Mouse (Mus musculus): ENCODE measurements around the gene Hcfc1. TPM values are rescaled to one million over a fixed set of nuclear protein-coding genes. Genes with fewer than 3 reads are reported as not detected.
A peak's percentile ranks its signal among the peaks of the same experiment; 100 is the strongest.

Hcfc1 gene
- polyA plus RNA-seq (2015; fragmentation: Nextera tagmentation; extraction: Ambion mirVana) = 37.0 and 39.1 TPM in 2 replicates

DNA sequence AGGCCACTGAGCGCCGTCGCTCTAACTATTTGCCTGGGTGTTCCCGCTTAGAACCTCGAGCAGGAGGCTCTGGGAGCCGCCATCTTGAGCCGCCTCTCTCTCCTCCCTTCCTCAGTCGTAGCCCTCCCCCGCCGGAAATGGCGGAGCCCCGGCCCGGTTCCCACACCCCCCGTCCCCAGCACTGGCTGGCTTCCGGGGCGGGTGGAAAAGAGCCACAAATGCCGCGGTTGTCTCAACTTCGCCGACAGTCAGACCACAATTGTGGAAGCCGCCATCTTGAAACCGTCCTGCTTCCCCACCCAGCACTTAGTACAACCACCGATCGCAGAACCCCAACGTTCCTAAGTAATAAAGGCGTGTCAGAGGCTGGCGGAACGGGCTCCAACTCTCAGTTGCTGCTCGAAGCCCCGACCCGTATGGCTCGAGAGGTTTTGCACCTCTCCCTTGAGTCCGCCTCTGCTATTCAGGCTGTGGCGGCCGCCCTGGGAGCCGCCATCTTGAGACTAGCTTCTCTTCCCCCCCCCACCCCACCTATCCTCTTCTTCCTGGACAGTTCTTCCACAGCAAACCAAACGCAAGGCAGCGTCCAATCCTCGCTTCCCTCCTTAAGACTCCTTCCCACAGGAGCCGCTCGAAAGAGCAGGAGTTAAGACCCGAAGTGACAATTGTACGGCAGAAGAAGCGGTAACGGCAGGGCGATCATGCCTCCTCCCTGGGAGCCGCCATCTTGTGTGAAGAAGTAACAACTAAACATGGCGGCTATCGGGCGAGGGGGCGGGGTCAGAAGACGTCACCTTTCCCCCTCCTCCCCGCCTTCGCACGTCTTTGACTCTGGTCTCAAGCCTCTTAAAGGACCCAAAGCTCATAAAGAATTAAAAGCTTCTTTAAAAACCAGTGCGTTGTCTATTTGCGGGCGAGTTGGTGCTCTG, at the start of gene Hcfc1:
Hcfc1 (minus strand) TSS at position 110 of the 929 bp plus-strand sequence.
- peak within 1 kb of the TSS; percentile 55 for H3K4me2 ChIP-seq (ENCODE audit: low read depth, low read length)
- peak within 1 kb of the TSS; percentile 99 for H3K27ac ChIP-seq (ENCODE audit: low read length)
- H3K27me3 ChIP-seq (ENCODE audit: control insufficient read depth, insufficient read depth, low read length) = no peaks in the 10 kb centered on the region; the same call in 1 of the 2 replicates
- peak; percentile 82 for ATAC-seq (ENCODE audit: insufficient read depth, low FRiP score)
- no peaks in the 10 kb centered on the region for H3K9me3 ChIP-seq (replicated peaks; ENCODE audit: control insufficient read depth, low read length)
- H3K4me1 ChIP-seq (ENCODE audit: control insufficient read depth, insufficient read depth, low read length) = peaks cover 11% of the 10 kb centered on the region; the same call in 1 of the 2 replicates
- peak within 1 kb of the TSS; percentile 85 for H3K9ac ChIP-seq (ENCODE audit: low read length)
- H3K36me3 ChIP-seq (ENCODE audit: control insufficient read depth, insufficient read depth, low read length) = no peaks in the 10 kb centered on the region
- WGBS = 14% methylated on average over 58 of the region's 58 CpGs
- H3K4me3 ChIP-seq (replicated peaks; ENCODE audit: low read length) = peak within 1 kb of the TSS; percentile 71

DNA sequence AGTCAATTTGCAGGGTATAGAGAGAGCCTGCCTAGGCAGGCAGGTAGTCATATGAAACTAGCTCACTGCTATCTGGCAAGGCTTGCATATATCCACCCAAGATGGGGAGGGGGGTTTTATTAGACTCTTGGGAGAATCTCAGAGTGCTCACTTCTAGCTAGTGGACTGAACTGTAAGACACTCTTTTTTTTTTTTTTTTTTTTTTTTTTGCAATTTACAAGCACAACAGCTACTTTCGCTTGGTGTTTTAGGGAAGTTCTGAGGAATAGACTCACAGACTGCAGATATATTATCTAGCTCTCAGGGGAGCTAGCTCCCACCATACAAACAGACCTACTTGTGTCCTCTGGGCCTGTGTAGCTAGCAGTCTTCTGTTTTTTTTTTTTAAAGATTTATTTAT, 48.4 kb upstream of the Hcfc1 start:
- H3K4me3 ChIP-seq (replicated peaks; ENCODE audit: low read length) = no peak overlapping the region
- no peaks in the 10 kb centered on the region for H3K4me1 ChIP-seq (ENCODE audit: control insufficient read depth, insufficient read depth, low read length)
- no peaks in the 10 kb centered on the region for H3K9me3 ChIP-seq (replicated peaks; ENCODE audit: control insufficient read depth, low read length)
- H3K9ac ChIP-seq (ENCODE audit: low read length) = no peak overlapping the region
- H3K27ac ChIP-seq (ENCODE audit: low read length) = no peak overlapping the region
- 100% methylated on average over 1 of the region's 1 CpGs for WGBS
- H3K4me2 ChIP-seq (ENCODE audit: low read depth, low read length) = no peak overlapping the region
- 0 out of 2 replicates have a peak, but pooled peaks cover 3% of the 10 kb centered on the region for H3K36me3 ChIP-seq (ENCODE audit: control insufficient read depth, insufficient read depth, low read length)
- ATAC-seq (ENCODE audit: insufficient read depth, low FRiP score) = no peak
- H3K27me3 ChIP-seq (ENCODE audit: control insufficient read depth, insufficient read depth, low read length) = no peaks in the 10 kb centered on the region; the same call in 1 of the 2 replicates

DNA sequence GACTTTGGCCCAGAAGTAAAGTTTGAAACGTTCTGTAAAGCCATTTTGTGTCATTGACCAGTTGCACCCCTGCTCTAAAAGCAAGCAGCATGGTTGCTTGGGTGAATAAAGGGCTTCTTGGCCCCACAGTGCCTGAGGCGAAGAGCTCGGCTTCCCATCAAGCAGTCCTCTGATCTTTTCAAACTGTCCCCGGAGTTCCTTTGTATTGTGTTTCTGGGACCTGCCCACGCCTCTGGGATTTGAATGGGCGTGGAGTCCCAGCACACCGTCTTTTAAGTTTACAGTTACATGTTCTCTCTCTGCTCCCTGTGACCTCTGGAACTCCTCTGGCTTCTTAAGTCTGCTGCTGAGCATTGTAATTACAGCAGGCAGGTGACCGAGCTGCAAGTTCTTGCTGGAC, 41.9 kb upstream of the Hcfc1 start:
- no peaks in the 10 kb centered on the region for H3K4me1 ChIP-seq (ENCODE audit: control insufficient read depth, insufficient read depth, low read length)
- H3K36me3 ChIP-seq (ENCODE audit: control insufficient read depth, insufficient read depth, low read length) = no peaks in the 10 kb centered on the region
- no peaks in the 10 kb centered on the region for H3K9me3 ChIP-seq (replicated peaks; ENCODE audit: control insufficient read depth, low read length)
- no peak overlapping the region for H3K4me2 ChIP-seq (ENCODE audit: low read depth, low read length)
- H3K4me3 ChIP-seq (replicated peaks; ENCODE audit: low read length) = no peak overlapping the region
- no peak overlapping the region for H3K27ac ChIP-seq (ENCODE audit: low read length)
- WGBS = 41% methylated on average over 8 of the region's 8 CpGs
- ATAC-seq (ENCODE audit: insufficient read depth, low FRiP score) = no peak
- H3K9ac ChIP-seq (ENCODE audit: low read length) = no peak overlapping the region
- no peaks in the 10 kb centered on the region; the same call in 1 of the 2 replicates for H3K27me3 ChIP-seq (ENCODE audit: control insufficient read depth, insufficient read depth, low read length)

DNA sequence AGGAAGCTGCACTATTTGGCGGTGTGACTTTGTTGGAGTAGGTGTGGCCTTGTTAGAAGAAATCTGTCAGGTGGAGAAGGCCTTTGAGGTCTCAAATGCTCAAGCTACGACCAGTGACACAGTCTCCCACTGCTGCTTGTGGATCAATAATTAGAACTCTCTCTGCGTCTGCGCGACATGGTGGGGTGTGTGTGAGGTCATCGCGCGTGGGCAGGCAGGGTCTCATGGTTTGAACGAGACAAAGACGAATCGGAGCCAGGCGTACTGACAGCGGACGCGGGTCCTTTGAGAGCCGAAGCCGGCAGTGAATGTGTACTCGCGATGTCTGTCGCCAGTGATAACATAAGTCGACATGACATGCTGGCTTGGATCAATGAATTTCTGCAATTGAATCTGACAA, 40.2 kb upstream of the Hcfc1 start:
- H3K27me3 ChIP-seq (ENCODE audit: control insufficient read depth, insufficient read depth, low read length) = no peaks in the 10 kb centered on the region; the same call in 1 of the 2 replicates
- no peak overlapping the region for H3K9ac ChIP-seq (ENCODE audit: low read length)
- H3K36me3 ChIP-seq (ENCODE audit: control insufficient read depth, insufficient read depth, low read length) = no peaks in the 10 kb centered on the region
- no peaks in the 10 kb centered on the region for H3K9me3 ChIP-seq (replicated peaks; ENCODE audit: control insufficient read depth, low read length)
- H3K4me2 ChIP-seq (ENCODE audit: low read depth, low read length) = no peak overlapping the region
- H3K4me1 ChIP-seq (ENCODE audit: control insufficient read depth, insufficient read depth, low read length) = no peaks in the 10 kb centered on the region
- H3K4me3 ChIP-seq (replicated peaks; ENCODE audit: low read length) = no peak overlapping the region
- H3K27ac ChIP-seq (ENCODE audit: low read length) = no peak overlapping the region
- ATAC-seq (ENCODE audit: insufficient read depth, low FRiP score) = no peak
- 71% methylated on average over 21 of the region's 21 CpGs for WGBS

DNA sequence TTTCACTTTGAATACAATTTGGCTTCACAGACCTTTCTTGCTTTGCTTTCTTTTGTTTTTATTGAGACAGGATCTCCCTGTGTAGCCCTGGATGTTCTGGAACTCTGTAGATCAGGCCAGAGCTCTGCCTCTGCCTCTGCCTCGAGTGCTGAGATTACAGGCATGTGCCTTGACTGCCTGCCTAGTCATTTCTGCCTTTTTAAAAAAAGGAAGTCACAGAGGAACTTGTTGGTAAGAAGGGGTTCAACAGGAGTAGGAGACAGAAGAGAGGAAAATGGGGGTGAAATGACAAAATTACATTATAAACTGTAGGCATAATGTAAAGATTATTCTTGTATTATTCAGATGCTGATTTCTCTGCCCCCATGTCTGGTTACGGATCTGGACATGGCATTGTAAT, 37.5 kb upstream of the Hcfc1 start:
- H3K4me2 ChIP-seq (ENCODE audit: low read depth, low read length) = no peak overlapping the region
- no peak overlapping the region for H3K27ac ChIP-seq (ENCODE audit: low read length)
- ATAC-seq (ENCODE audit: insufficient read depth, low FRiP score) = no peak
- no peaks in the 10 kb centered on the region for H3K9me3 ChIP-seq (replicated peaks; ENCODE audit: control insufficient read depth, low read length)
- H3K27me3 ChIP-seq (ENCODE audit: control insufficient read depth, insufficient read depth, low read length) = no peaks in the 10 kb centered on the region; the same call in 1 of the 2 replicates
- H3K9ac ChIP-seq (ENCODE audit: low read length) = no peak overlapping the region
- no peak overlapping the region for H3K4me3 ChIP-seq (replicated peaks; ENCODE audit: low read length)
- H3K4me1 ChIP-seq (ENCODE audit: control insufficient read depth, insufficient read depth, low read length) = 0 out of 2 replicates have a peak, but pooled peaks cover 3% of the 10 kb centered on the region
- no peaks in the 10 kb centered on the region for H3K36me3 ChIP-seq (ENCODE audit: control insufficient read depth, insufficient read depth, low read length)
- 67% methylated on average over 2 of the region's 2 CpGs for WGBS

DNA sequence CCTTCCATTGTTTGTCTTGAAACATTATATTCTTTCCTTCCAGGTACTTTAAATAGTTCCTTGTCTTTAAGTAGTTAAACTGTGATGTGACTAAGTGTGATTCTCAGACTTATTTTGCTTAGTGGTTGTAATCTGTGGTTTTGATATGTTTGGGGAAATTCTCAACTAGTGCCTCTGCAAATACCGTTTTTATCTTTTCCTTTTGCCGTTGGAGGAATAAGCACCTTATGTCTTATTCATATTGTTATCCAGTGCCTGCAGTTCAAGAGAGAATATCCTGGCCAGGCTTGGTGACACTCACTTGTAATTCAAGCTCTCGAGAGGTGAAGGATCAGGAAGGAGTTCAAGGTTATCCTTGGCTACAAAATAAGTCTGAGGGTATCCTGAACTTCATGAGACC, 34.9 kb upstream of the Hcfc1 start:
- no peak overlapping the region for H3K4me3 ChIP-seq (replicated peaks; ENCODE audit: low read length)
- H3K27ac ChIP-seq (ENCODE audit: low read length) = no peak overlapping the region
- ATAC-seq (ENCODE audit: insufficient read depth, low FRiP score) = no peak
- 77% methylated on average over 3 of the region's 3 CpGs for WGBS
- H3K36me3 ChIP-seq (ENCODE audit: control insufficient read depth, insufficient read depth, low read length) = no peaks in the 10 kb centered on the region
- no peaks in the 10 kb centered on the region for H3K27me3 ChIP-seq (ENCODE audit: control insufficient read depth, insufficient read depth, low read length)
- H3K4me1 ChIP-seq (ENCODE audit: control insufficient read depth, insufficient read depth, low read length) = 0 out of 2 replicates have a peak, but pooled peaks cover 3% of the 10 kb centered on the region
- no peaks in the 10 kb centered on the region for H3K9me3 ChIP-seq (replicated peaks; ENCODE audit: control insufficient read depth, low read length)
- no peak overlapping the region for H3K4me2 ChIP-seq (ENCODE audit: low read depth, low read length)
- H3K9ac ChIP-seq (ENCODE audit: low read length) = no peak overlapping the region

DNA sequence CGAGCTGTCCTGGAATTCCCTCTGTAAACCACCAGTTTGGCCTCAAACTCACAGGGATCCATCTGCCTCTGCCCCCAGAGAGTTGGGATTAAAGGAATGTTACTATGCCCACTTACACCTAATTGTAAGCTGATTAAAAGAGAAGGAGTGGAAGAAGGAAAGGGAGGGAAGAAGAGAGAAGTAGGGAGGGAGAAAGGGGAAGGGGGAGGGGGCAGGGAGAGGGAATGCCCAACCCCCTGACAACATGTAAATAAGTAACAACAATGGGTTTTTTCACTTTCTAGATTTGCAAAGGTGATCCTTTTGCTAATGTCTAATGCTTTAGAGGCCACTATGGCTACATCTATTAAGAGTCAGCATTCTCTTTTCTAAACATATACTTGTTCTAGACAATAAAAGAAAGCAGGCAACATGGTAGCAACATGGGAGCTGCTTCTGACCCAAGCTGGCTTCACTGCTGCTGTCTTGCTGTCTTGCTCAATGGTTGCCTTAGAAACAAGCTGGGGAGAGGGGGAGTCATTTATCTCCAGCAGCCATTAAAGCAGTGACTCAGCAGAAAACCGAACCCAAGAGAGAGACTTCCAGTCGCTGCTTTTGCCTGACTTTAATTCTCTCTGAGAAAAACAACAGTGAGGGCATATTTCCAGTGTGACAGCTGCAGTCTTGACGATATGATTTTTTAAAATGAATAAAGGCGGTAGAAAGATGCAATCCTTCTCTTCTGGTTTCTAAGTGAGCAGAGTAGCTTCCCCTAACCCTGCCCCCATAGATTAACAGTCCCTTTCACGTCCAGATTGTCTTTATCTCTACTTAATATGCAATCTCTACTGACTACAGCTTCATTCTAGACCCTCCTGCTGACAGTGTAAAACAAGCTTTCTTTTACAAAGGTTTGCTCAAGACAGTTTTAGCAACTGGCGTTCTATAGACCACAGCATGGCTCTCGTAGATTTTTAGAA, 33.0 kb upstream of the Hcfc1 start:
- H3K9me3 ChIP-seq (replicated peaks; ENCODE audit: control insufficient read depth, low read length) = no peaks in the 10 kb centered on the region
- H3K27me3 ChIP-seq (ENCODE audit: control insufficient read depth, insufficient read depth, low read length) = no peaks in the 10 kb centered on the region
- H3K4me2 ChIP-seq (ENCODE audit: low read depth, low read length) = no peak overlapping the region
- 29% methylated on average over 8 of the region's 8 CpGs for WGBS
- no peaks in the 10 kb centered on the region for H3K36me3 ChIP-seq (ENCODE audit: control insufficient read depth, insufficient read depth, low read length)
- H3K9ac ChIP-seq (ENCODE audit: low read length) = no peak overlapping the region
- peak; percentile 62; the same call in 1 of the 2 replicates for ATAC-seq (ENCODE audit: insufficient read depth, low FRiP score)
- H3K4me3 ChIP-seq (replicated peaks; ENCODE audit: low read length) = no peak overlapping the region; the same call in 1 of the 2 replicates
- H3K27ac ChIP-seq (ENCODE audit: low read length) = 0 out of 2 replicates have a peak overlapping the region, but pooled peaks have one; percentile 23
- H3K4me1 ChIP-seq (ENCODE audit: control insufficient read depth, insufficient read depth, low read length) = 0 out of 2 replicates have a peak, but pooled peaks cover 3% of the 10 kb centered on the region

DNA sequence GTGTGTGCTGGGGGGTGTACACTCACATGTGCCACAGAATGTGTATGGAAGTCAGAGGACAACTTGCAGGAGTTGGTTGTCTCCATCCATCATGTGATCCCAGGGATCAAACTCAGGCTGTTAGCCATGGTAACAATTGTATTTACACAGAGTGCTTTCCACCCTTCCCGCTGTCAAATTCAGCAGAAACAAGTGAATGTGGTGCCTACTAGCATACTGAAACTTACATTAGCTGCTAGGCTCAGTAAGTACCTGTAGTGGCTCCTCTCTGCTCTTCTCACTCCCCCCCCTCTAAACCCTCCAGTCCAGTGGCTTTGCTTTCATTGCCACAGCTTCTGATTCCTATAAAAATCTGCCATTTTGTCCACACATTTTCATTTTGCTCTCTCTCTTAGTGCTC, 11.6 kb upstream of the Hcfc1 start:
- Histone ChIP-seq H3K9ac (ENCODE audit: low read length) (no peak overlapping the region), H3K27me3 (ENCODE audit: control insufficient read depth, insufficient read depth, low read length) (no peaks in the 10 kb centered on the region), H3K9me3 (replicated peaks; ENCODE audit: control insufficient read depth, low read length) (no peaks in the 10 kb centered on the region), H3K36me3 (ENCODE audit: control insufficient read depth, insufficient read depth, low read length) (no peaks in the 10 kb centered on the region), H3K4me1 (ENCODE audit: control insufficient read depth, insufficient read depth, low read length) (no peaks in the 10 kb centered on the region), H3K4me3 (replicated peaks; ENCODE audit: low read length) (no peak overlapping the region), H3K4me2 (ENCODE audit: low read depth, low read length) (no peak overlapping the region), H3K27ac (ENCODE audit: low read length) (no peak overlapping the region)
- ATAC-seq (ENCODE audit: insufficient read depth, low FRiP score) = no peak
- 73% methylated on average over 1 of the region's 1 CpGs for WGBS

All from stomach, embryonic 16.5 days (tissue).